Mouse (Mus musculus) lung, embryonic 16.5 days (tissue): ENCODE data around the gene Sptbn1. TPM values are rescaled to one million over a fixed set of nuclear protein-coding genes. Genes with fewer than 3 reads are reported as not detected.

Source experiments
- ATAC-seq: fragments of 200-750 bp; cut with Nextera tagmentation; 2 replicates; pipeline ENCODE4 v1.8.0; 2017; ENCODE audit warnings: low read depth, mild to moderate bottlenecking, moderate library complexity
- H3K27ac ChIP-seq: fragments of 300-500 bp; sonication (generic); 2 replicates; pipeline ENCODE4 v1.5.1; 2014; ENCODE audit warnings: mild to moderate bottlenecking, control low read depth, low read length
- H3K27me3 ChIP-seq: fragments of 300-500 bp; sonication (generic); 2 replicates; pipeline ENCODE4 v1.6.1; 2014; ENCODE audit warnings: low read depth, low read length, mixed read lengths; ENCODE audit not compliant: control insufficient read depth, insufficient read depth
- H3K36me3 ChIP-seq: fragments of 300-500 bp; sonication (generic); 2 replicates; pipeline ENCODE4 v1.6.1; 2014; ENCODE audit warnings: low read length; ENCODE audit not compliant: control insufficient read depth, insufficient read depth
- H3K4me1 ChIP-seq: fragments of 300-500 bp; sonication (generic); replicated peaks from 2 replicates; pipeline ENCODE4 v1.6.1; 2014; ENCODE audit warnings: low read length, mixed read lengths; ENCODE audit not compliant: control insufficient read depth, insufficient read depth
- H3K4me2 ChIP-seq: fragments of 300-500 bp; sonication (generic); 2 replicates; pipeline ENCODE4 v1.6.1; 2014; ENCODE audit warnings: low read depth, low read length, control low read depth
- H3K4me3 ChIP-seq: fragments of 300-500 bp; sonication (generic); 2 replicates; pipeline ENCODE4 v1.5.1; 2014; ENCODE audit warnings: mild to moderate bottlenecking, low read length, control low read depth
- H3K9ac ChIP-seq: fragments of 300-500 bp; sonication (generic); 2 replicates; pipeline ENCODE4 v1.6.1; 2014; ENCODE audit warnings: low read length, control low read depth
- H3K9me3 ChIP-seq: fragments of 300-500 bp; sonication (generic); 2 replicates; pipeline ENCODE4 v1.6.1; 2016; ENCODE audit warnings: low read length; ENCODE audit not compliant: control insufficient read depth
- WGBS: fragments of 180-500 bp; shearing (Covaris S2); extraction: QIAGEN DNeasy Blood & Tissue Kit; methylation state at CpG from one replicate; pipeline ENCODE4 v1.1.7; 2014; 5-methylcytosine and 5-hydroxymethylcytosine counted together
- polyA plus RNA-seq: library from polyadenylated mRNA; unstranded; fragments of >200 nt; fragmentation: Nextera tagmentation; extraction: Ambion mirVana; gene quantifications from 2 replicates; pipeline ENCODE4 v1.2.1, GENCODE M21; 2015

Gene Sptbn1
- polyA plus RNA-seq, 1 experiment from 2014 or later: 169 TPM

DNA sequence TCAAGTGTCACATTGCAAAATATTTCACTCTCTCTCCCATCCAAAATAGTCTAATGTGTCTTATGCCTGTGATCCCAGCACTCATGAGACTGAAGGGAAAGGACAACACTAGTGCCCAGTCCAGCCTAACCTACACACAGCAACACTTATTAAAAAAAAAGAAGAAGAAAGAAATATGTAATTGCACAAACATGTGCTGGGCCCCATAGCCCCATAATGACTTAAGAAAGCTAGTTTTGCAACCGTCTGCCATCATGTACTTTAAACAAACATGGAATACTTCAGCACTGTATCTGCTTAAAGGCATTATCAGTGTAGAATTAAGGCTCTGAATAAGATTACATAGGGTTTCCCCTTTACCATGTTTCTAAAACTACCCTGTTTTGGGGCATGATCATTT, 92.4 kb downstream of the Sptbn1 start:
- Histone ChIP-seq H3K9me3 (no peaks in the 10 kb centered on the region), H3K27ac (0 out of 2 replicates have a peak overlapping the region, but pooled peaks have one; percentile 2), H3K4me3 (no peak overlapping the region), H3K36me3 (peaks cover 5% of the 10 kb centered on the region; the same call in 1 of the 2 replicates), H3K27me3 (no peaks in the 10 kb centered on the region), H3K4me1 (peaks cover 14% of the 10 kb centered on the region), H3K4me2 (no peak overlapping the region), H3K9ac (no peak overlapping the region)
- no peak for ATAC-seq
- WGBS: 37% methylated on average over 1 of the region's 1 CpGs

DNA sequence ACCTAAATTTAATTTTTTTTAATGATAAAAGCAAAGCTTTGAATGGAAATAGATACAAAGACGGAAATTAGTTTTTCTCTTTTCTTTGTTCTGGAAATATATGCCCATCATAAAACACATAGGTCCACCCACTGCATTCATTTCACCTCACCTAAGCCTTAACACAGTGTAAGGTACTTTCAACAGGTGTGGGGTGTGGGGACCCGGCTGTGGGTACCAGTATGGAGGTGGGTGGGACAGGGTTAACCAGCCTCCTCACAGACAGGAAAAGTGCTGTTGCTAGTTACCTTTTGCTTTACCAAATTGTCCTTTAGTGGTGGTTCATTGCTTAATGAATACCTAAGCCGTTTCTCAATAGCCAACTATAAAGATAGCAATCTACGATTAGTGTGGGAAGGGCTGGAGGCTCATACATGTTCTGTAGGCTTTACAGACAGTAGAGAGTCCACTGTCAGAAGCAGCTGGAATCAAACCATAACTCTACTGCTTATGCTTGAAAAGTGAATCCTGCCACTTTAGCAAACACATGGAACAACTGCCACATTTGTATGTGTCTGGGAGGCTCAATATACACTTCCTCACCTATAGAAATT, 96.3 kb downstream of the Sptbn1 start:
- H3K4me3 ChIP-seq: no peak overlapping the region
- H3K4me1 ChIP-seq: peaks cover 9% of the 10 kb centered on the region; the same call in 1 of the 2 replicates
- no peak overlapping the region for H3K9ac ChIP-seq
- 0 out of 2 replicates have a peak, but pooled peaks cover 3% of the 10 kb centered on the region for H3K36me3 ChIP-seq
- H3K27ac ChIP-seq: no peak overlapping the region
- H3K9me3 ChIP-seq: no peaks in the 10 kb centered on the region
- no peak overlapping the region for H3K4me2 ChIP-seq
- ATAC-seq: no peak
- H3K27me3 ChIP-seq: no peaks in the 10 kb centered on the region
- 89% methylated on average over 4 of the region's 4 CpGs for WGBS

DNA sequence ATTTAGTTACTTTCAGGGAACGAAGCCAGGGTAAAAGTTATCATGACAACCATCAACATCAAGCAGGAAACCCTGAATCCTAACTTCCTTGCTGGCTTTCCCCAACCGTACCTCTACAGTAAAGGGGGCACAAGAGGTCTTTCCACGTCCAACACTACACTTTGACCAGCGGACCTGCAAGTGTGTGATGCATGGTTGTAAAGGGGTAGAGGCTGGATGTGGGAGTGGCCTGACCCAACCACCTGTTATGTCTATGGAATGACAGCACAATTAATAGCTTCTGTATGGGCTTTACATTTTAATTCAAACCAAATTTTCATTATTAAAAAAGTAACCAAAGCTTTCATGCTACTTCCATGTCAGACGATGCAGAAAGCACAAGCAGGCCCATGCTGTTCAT, 96.8 kb downstream of the Sptbn1 start:
- no peak overlapping the region for H3K27ac ChIP-seq
- 81% methylated on average over 5 of the region's 5 CpGs for WGBS
- H3K27me3 ChIP-seq: no peaks in the 10 kb centered on the region
- H3K4me3 ChIP-seq: no peak overlapping the region
- ATAC-seq: no peak
- no peak overlapping the region for H3K9ac ChIP-seq
- H3K36me3 ChIP-seq: 0 out of 2 replicates have a peak, but pooled peaks cover 3% of the 10 kb centered on the region
- H3K4me1 ChIP-seq: peaks cover 6% of the 10 kb centered on the region; the same call in 1 of the 2 replicates
- H3K4me2 ChIP-seq: no peak overlapping the region
- H3K9me3 ChIP-seq: no peaks in the 10 kb centered on the region

DNA sequence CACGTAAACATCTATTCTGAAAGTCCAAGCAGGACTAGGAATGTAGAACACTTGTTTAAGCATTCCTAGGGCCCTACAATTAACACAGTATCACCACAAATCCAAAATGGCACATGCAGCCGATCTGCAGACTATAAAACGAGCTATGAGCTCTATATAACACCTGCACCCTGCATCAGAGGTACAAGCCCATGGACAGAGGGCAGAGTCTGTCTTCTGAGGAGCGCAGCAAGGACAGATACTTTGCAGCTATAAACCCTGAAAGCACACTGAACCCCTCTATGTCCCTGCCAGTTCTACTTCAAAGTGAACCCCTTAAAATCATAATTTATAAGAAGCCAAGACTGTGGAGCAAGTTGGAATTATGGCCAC, 101.4 kb downstream of the Sptbn1 start:
- Histone ChIP-seq H3K27ac (peak overlapping the region; percentile 65), H3K9me3 (no peaks in the 10 kb centered on the region), H3K9ac (no peak overlapping the region), H3K4me3 (no peak overlapping the region), H3K27me3 (no peaks in the 10 kb centered on the region), H3K4me2 (no peak overlapping the region), H3K36me3 (0 out of 2 replicates have a peak, but pooled peaks cover 3% of the 10 kb centered on the region), H3K4me1 (peaks cover 4% of the 10 kb centered on the region)
- 69% methylated on average over 4 of the region's 4 CpGs for WGBS
- peak; percentile 31; the same call in 1 of the 2 replicates for ATAC-seq

DNA sequence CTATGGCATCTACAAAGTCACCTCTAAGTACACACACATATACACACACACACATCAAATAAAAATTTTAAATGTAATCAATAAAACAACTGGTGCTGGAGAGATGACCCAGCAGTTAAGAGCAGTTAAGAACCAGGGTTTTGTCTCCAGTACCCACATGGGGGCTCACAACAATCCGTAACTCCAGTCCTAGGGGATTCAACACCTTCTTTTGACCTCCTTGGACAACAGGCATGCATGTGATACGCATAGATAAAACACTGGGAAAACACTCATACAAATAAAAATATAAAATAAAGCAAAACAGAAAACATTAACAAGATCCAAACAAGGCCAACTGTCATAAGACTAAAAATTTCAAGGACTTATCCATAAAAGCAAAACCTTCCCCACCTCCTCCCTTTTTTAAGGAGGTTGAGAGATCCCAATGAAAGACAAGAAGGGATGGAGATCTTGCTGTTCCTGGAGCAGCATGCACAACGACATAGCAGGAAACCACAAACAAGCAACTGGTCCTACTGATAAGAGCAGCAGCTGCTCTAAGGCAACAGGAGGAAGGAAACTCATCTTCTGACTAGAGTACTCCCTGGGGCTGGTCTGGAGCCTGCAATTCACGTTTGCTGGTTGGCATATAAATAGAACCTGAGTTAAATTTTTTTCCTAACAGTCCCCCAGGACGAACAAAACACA, 102.0 kb downstream of the Sptbn1 start:
- ATAC-seq: peak; percentile 69
- no peak overlapping the region for H3K27ac ChIP-seq

DNA sequence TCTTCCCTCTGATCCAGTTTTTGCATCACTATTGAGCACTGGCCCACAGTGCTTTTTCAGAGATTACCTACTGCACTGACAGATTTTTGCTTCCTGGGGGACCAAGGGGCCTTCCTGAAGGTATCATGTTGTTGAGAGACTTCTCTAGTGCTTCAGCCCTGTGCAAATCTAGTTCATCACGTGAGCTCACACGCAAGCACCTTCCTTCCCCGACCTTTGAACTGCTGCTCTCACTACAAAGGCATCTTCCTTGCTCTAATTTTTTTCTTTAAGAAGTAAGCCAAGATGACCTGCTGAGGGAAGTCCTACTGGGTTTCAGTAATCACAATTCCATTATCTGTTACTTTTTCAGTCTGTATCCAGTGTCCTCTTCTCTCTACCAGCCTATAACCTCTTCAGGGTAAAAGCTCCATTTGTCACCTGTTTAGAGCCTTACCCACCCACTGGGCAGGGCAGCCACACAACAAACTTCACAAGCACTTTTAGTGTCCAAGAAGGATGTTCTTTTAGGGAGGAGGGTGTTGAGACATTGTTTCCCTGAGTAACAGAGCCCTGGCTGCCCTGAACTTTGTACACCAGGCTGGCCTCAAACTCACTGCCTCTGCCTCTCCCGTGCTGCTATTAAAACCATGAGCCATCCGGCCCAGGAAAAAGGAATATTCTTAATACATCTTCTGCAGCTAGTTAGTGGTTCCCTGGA, 103.3 kb downstream of the Sptbn1 start:
- no peaks in the 10 kb centered on the region for H3K36me3 ChIP-seq
- no peaks in the 10 kb centered on the region for H3K27me3 ChIP-seq
- WGBS: 47% methylated on average over 5 of the region's 5 CpGs
- no peak overlapping the region for H3K9ac ChIP-seq
- no peak for ATAC-seq
- no peak overlapping the region for H3K27ac ChIP-seq
- peaks cover 13% of the 10 kb centered on the region for H3K4me1 ChIP-seq
- no peaks in the 10 kb centered on the region for H3K9me3 ChIP-seq
- no peak overlapping the region for H3K4me2 ChIP-seq
- H3K4me3 ChIP-seq: no peak overlapping the region

More for the DNA sequence above, 102.0 kb downstream of the Sptbn1 start:
- no peaks in the 10 kb centered on the region for H3K27me3 ChIP-seq
- H3K4me1 ChIP-seq: peaks cover 9% of the 10 kb centered on the region
- H3K4me2 ChIP-seq: no peak overlapping the region
- H3K9me3 ChIP-seq: no peaks in the 10 kb centered on the region
- 42% methylated on average over 5 of the region's 5 CpGs for WGBS
- H3K36me3 ChIP-seq: 0 out of 2 replicates have a peak, but pooled peaks cover under 1% of the 10 kb centered on the region
- H3K4me3 ChIP-seq: no peak overlapping the region
- no peak overlapping the region for H3K9ac ChIP-seq

DNA sequence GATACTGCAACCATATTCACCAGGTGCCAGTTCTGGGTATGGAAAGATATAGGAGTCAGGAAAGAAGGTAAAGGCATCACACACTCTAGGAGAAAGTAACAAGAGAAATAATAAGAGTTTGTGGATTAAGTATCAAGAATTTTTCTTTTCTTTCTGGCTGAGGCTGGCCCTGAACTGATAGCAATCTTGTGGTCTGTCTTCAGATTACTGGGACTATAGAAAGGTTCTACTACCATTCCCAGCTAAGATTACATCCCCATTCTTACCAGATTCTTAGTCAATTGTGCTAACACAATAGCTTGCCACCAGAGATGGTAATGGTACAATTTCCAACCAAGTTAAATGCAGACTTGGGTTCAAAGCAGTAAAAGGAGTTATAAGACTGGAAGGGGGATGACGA, 104.1 kb downstream of the Sptbn1 start:
- H3K27ac ChIP-seq: no peak overlapping the region
- WGBS: 92% methylated on average over 1 of the region's 1 CpGs
- peaks cover 13% of the 10 kb centered on the region for H3K4me1 ChIP-seq
- H3K36me3 ChIP-seq: peaks cover 2% of the 10 kb centered on the region; the same call in 1 of the 2 replicates
- no peak for ATAC-seq
- no peaks in the 10 kb centered on the region for H3K27me3 ChIP-seq
- no peaks in the 10 kb centered on the region for H3K9me3 ChIP-seq
- no peak overlapping the region for H3K4me3 ChIP-seq
- H3K9ac ChIP-seq: no peak overlapping the region
- no peak overlapping the region for H3K4me2 ChIP-seq

DNA sequence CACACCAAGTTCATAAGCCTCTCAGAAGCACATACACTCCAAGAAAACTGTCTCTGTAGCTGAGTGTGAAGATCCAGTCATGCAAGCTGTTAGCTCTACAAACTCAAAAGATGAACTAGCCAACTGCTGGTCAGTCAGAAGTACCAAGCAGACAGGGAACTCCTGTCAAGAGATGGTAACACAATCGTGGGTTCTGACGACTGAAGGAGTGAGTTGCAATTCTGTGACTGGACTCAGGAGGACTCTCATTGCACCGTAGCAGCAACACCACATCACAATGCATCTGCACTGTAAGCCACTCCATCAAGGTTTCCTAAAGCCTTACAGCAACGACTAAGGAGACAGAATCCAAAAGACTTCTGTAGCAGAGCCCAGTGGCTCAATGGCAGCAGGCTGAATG, 104.9 kb downstream of the Sptbn1 start:
- Histone ChIP-seq H3K36me3 (peaks cover 7% of the 10 kb centered on the region), H3K27ac (no peak overlapping the region; the same call in 1 of the 2 replicates), H3K9ac (no peak overlapping the region), H3K4me3 (no peak overlapping the region), H3K4me2 (no peak overlapping the region), H3K4me1 (peaks cover 17% of the 10 kb centered on the region), H3K9me3 (no peaks in the 10 kb centered on the region), H3K27me3 (no peaks in the 10 kb centered on the region)
- no peak for ATAC-seq
- WGBS: 66% methylated on average over 4 of the region's 4 CpGs

DNA sequence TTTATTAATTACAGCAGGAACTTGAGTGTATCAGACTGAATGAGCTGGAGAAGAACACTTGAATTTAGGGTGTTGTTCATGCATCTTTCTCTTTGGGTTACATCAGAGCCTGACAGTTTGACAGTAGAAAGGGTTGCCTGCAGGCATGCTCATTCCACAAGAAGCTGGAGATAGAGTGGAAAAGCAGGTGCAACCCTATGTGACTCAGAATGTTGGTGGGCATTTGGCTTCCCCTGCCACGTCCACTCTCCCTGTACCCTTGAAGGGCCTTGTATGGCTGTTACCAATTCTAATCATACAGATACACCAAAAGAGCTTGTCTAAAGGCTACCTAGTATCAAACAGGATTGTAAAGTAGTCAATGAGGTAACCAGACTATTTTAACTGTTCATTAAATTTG, 106.2 kb downstream of the Sptbn1 start:
- H3K27me3 ChIP-seq: no peaks in the 10 kb centered on the region
- no peak for ATAC-seq
- H3K9me3 ChIP-seq: no peaks in the 10 kb centered on the region
- no peak overlapping the region for H3K9ac ChIP-seq
- H3K4me2 ChIP-seq: no peak overlapping the region
- peak overlapping the region; percentile 83 for H3K27ac ChIP-seq
- peaks cover 7% of the 10 kb centered on the region for H3K36me3 ChIP-seq
- no peak overlapping the region for H3K4me3 ChIP-seq
- 73% methylated on average over 1 of the region's 1 CpGs for WGBS
- H3K4me1 ChIP-seq: peaks cover 17% of the 10 kb centered on the region
